In the genomic region with DNA sequence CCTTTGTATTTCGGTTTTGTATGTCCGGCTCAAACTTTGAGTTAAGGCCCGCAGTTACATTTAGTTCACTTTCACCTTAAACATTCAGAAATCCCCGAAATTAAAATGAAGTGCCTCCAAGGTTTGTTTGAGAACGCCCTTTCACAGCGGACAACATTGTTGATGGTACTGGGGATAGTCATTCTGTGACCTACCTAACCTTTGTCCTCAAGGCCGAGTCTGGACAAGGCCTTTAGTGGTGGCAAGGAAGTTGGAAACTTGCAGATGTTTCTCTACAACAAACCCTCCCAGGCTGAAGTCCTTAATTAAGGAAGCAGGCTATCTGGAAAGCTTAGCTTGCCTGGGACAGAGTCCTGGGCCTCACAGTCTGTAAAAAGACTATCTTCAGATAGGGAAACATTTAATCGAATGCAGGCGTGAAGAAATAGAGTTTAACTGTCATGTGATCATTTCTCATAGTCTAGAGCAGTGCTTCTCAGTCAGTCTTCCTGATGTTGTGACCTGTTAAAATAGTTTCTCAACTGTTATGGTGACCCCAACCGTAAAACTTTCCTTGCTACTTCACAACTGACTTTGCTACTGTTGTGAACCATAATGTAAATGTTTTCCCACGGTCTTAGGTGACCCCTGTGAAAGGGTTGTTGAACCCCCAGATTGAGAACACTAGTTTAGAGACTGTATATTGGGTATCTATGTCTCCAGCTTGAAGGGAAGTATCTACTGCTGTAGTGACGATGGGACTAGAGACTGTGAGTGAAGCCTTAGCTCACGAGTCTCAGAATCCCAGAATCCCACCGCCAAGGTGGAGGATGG, we compare ENCODE assay signal across 8 mouse cellular contexts. TPM values are rescaled to one million over a fixed set of nuclear protein-coding genes. Genes with fewer than 3 reads are reported as not detected.
DNase-seq lines count a peak whose midpoint lies in the region; ATAC-seq lines count a peak whose summit lies in the region.

No protein-coding gene starts in this region.

- H3K27ac ChIP-seq in hindbrain, embryonic 11.5 days (ENCODE audit: low read depth, low read length): peak overlapping the region; percentile 90; the same call in 1 of the 2 replicates
- peak overlapping the region; percentile 85 for H3K27ac ChIP-seq in liver, embryonic 13.5 days

- H3K4me2 ChIP-seq in hindbrain, embryonic 11.5 days (replicated peaks; ENCODE audit: low read depth, low read length): peak overlapping the region; percentile 74
- H3K4me2 ChIP-seq in liver, embryonic 13.5 days: peak overlapping the region; percentile 90

- H3K4me3 ChIP-seq in hindbrain, embryonic 11.5 days (ENCODE audit: low read depth, low read length): peak overlapping the region; percentile 86
- peak overlapping the region; percentile 91 for H3K4me3 ChIP-seq in liver, embryonic 13.5 days (replicated peaks)

- no peaks in the 10 kb centered on the region for H3K9me3 ChIP-seq in hindbrain, embryonic 11.5 days (ENCODE audit: control insufficient read depth, low read length)
- no peaks in the 10 kb centered on the region for H3K9me3 ChIP-seq in liver, embryonic 13.5 days (replicated peaks)

- WGBS in hindbrain, embryonic 11.5 days: 16% methylated on average over 14 of the region's 14 CpGs
- WGBS in liver, embryonic 13.5 days (ENCODE audit: insufficient replicate concordance): 8% methylated on average over 14 of the region's 14 CpGs

- peak; percentile 40 for DNase-seq in kidney, adult 18-20 months
- no peak for DNase-seq in kidney, postnatal 10 days
- DNase-seq in c-Kit-positive CD71-positive TER-119-positive erythroid progenitor cells, embryonic 14.5 days (ENCODE audit: low spot score): peak; percentile 41
- DNase-seq in hindbrain, embryonic 11.5 days (ENCODE audit: low spot score): peak; percentile 43
- DNase-seq in liver, embryonic 13.5 days: no peak
- DNase-seq in yolk sac, embryonic 10.5 days (ENCODE audit: low spot score): peak; percentile 57
- no peak for DNase-seq in gastrocnemius, postnatal 25 days
- no peak for DNase-seq in spleen, postnatal 36 days (ENCODE audit: low spot score in 2 of 2)

- no peaks in the 10 kb centered on the region for H3K36me3 ChIP-seq in hindbrain, embryonic 11.5 days (ENCODE audit: control insufficient read depth, insufficient read depth, low read length)
- peaks cover 20% of the 10 kb centered on the region for H3K36me3 ChIP-seq in liver, embryonic 13.5 days

- no peaks in the 10 kb centered on the region for H3K27me3 ChIP-seq in hindbrain, embryonic 11.5 days (ENCODE audit: control insufficient read depth, insufficient read depth, low read length)
- no peaks in the 10 kb centered on the region for H3K27me3 ChIP-seq in liver, embryonic 13.5 days

- H3K4me1 ChIP-seq in hindbrain, embryonic 11.5 days (replicated peaks; ENCODE audit: control insufficient read depth, insufficient read depth, low read length): peaks cover 5% of the 10 kb centered on the region; the same call in 1 of the 2 replicates
- H3K4me1 ChIP-seq in liver, embryonic 13.5 days (replicated peaks): peaks cover 61% of the 10 kb centered on the region

- peak overlapping the region; percentile 86 for H3K9ac ChIP-seq in hindbrain, embryonic 11.5 days (ENCODE audit: low read depth, low read length)
- H3K9ac ChIP-seq in liver, embryonic 13.5 days: peak overlapping the region; percentile 95

- ATAC-seq in hindbrain, embryonic 11.5 days (ENCODE audit: low FRiP score): no peak
- ATAC-seq in liver, embryonic 13.5 days (ENCODE audit: low read depth): peak; percentile 21; the same call in 1 of the 2 replicates

RNA-seq across cellular contexts. Expression of a gene that starts 6.0 kb away (rescaled TPM):
- polyA plus RNA-seq in hindbrain, embryonic 11.5 days (2014; fragmentation: Nextera tagmentation; extraction: Ambion mirVana): 804 and 817 TPM in 2 replicates
- polyA plus RNA-seq in liver, embryonic 13.5 days (2015; fragmentation: Nextera tagmentation; extraction: Ambion mirVana): 103 and 119 TPM in 2 replicates
- total RNA-seq in gastrocnemius, postnatal 25 days (2021): 100 to 1,000 TPM; 215 to 220 TPM

Comparison
In these comparisons a context has a peak if more than half of its experiments do, and no peak if none do; other contexts are left out.
1. DNase-seq: peak in kidney, adult 18-20 months (single experiment), c-Kit-positive CD71-positive TER-119-positive erythroid progenitor cells, embryonic 14.5 days (single experiment), hindbrain, embryonic 11.5 days (single experiment) and yolk sac, embryonic 10.5 days (single experiment); none in kidney, postnatal 10 days (single experiment), liver, embryonic 13.5 days (single experiment), gastrocnemius, postnatal 25 days (single experiment) and spleen, postnatal 36 days (0 of 2).